ENCODE assay signal across 8 mouse cellular contexts in genomic region chr3:36531979-36532542, GRCm38 (mm10). TPM values are rescaled to one million over a fixed set of nuclear protein-coding genes. Genes with fewer than 3 reads are reported as not detected.
DNase-seq lines count a peak whose midpoint lies in the region; ATAC-seq lines count a peak whose summit lies in the region.

No protein-coding gene starts in this region.

- 5% methylated on average over 18 of the region's 18 CpGs for WGBS in kidney, embryonic 14.5 days
- 21% methylated on average over 18 of the region's 18 CpGs for WGBS in midbrain, embryonic 15.5 days

- H3K9ac ChIP-seq in kidney, embryonic 14.5 days (ENCODE audit: low read depth, low read length): no peak overlapping the region
- H3K9ac ChIP-seq in midbrain, embryonic 15.5 days: no peak overlapping the region

- no peaks in the 10 kb centered on the region for H3K27me3 ChIP-seq in kidney, embryonic 14.5 days (ENCODE audit: control insufficient read depth, insufficient read depth, low read length)
- H3K27me3 ChIP-seq in midbrain, embryonic 15.5 days (replicated peaks): 0 out of 2 replicates have a peak, but pooled peaks cover 3% of the 10 kb centered on the region

- H3K9me3 ChIP-seq in kidney, embryonic 14.5 days (ENCODE audit: control insufficient read depth, low read length): 0 out of 2 replicates have a peak, but pooled peaks cover 3% of the 10 kb centered on the region
- H3K9me3 ChIP-seq in midbrain, embryonic 15.5 days: no peaks in the 10 kb centered on the region; the same call in 1 of the 2 replicates

- peak overlapping the region; percentile 35 for H3K4me3 ChIP-seq in kidney, embryonic 14.5 days (ENCODE audit: low read length)
- peak overlapping the region; percentile 18 for H3K4me3 ChIP-seq in midbrain, embryonic 15.5 days

- H3K36me3 ChIP-seq in kidney, embryonic 14.5 days (ENCODE audit: control insufficient read depth, insufficient read depth, low read length): no peaks in the 10 kb centered on the region
- H3K36me3 ChIP-seq in midbrain, embryonic 15.5 days (replicated peaks): no peaks in the 10 kb centered on the region

- no peaks in the 10 kb centered on the region for H3K4me1 ChIP-seq in kidney, embryonic 14.5 days (ENCODE audit: control insufficient read depth, insufficient read depth, low read length)
- H3K4me1 ChIP-seq in midbrain, embryonic 15.5 days: 0 out of 2 replicates have a peak, but pooled peaks cover 2% of the 10 kb centered on the region

- DNase-seq in kidney, postnatal 25 days: no peak
- DNase-seq in embryo, embryonic 10.5 days (ENCODE audit: low spot score): peak; percentile 60
- peak; percentile 53 for DNase-seq in induced T-regulatory cell, adult 2 months (ENCODE audit: low read depth)
- no peak for DNase-seq in cerebellum, adult 9-11 months
- no peak for DNase-seq in left cerebral cortex, adult 8-10 months (ENCODE audit: low spot score in 2 of 2)
- no peak for DNase-seq in testis, postnatal 14 days (ENCODE audit: low spot score)

- H3K27ac ChIP-seq in kidney, embryonic 14.5 days (ENCODE audit: low read depth, low read length): no peak overlapping the region
- H3K27ac ChIP-seq in midbrain, embryonic 15.5 days: no peak overlapping the region

- no peak for ATAC-seq in kidney, embryonic 14.5 days (ENCODE audit: low FRiP score, low TSS enrichment)
- ATAC-seq in midbrain, embryonic 15.5 days (replicated peaks): no peak

- H3K4me2 ChIP-seq in kidney, embryonic 14.5 days (replicated peaks; ENCODE audit: low read depth, low read length): peak overlapping the region; percentile 56
- peak overlapping the region; percentile 43 for H3K4me2 ChIP-seq in midbrain, embryonic 15.5 days

RNA-seq across cellular contexts. Expression of gene Gm11549, which starts 10.4 kb away (rescaled TPM):
- polyA plus RNA-seq in kidney, embryonic 14.5 days (2014; fragmentation: Nextera tagmentation; extraction: Ambion mirVana): not detected in 2 replicates
- polyA plus RNA-seq in midbrain, embryonic 15.5 days (2015; fragmentation: Nextera tagmentation; extraction: Ambion mirVana): 0.34 and 0.39 TPM in 2 replicates
- 10 to 100 TPM; 24.5 to 30.0 (median 28.1) TPM for total RNA-seq in left cerebral cortex, adult 8-10 months (2022)

RNA-seq across cellular contexts. Expression of gene Exosc9, which starts 20.3 kb away (rescaled TPM):
- polyA plus RNA-seq in kidney, embryonic 14.5 days (2014; fragmentation: Nextera tagmentation; extraction: Ambion mirVana): 69.1 and 77.0 TPM in 2 replicates
- 79.4 and 82.0 TPM in 2 replicates for polyA plus RNA-seq in midbrain, embryonic 15.5 days (2015; fragmentation: Nextera tagmentation; extraction: Ambion mirVana)
- total RNA-seq in left cerebral cortex, adult 8-10 months (2022): 10 to 100 TPM; 40.6 to 42.9 (median 40.8) TPM

RNA-seq across cellular contexts. Expression of gene Ccna2, which starts 39.9 kb away (rescaled TPM):
- polyA plus RNA-seq in kidney, embryonic 14.5 days (2014; fragmentation: Nextera tagmentation; extraction: Ambion mirVana): 201 and 230 TPM in 2 replicates
- 28.0 and 29.7 TPM in 2 replicates for polyA plus RNA-seq in midbrain, embryonic 15.5 days (2015; fragmentation: Nextera tagmentation; extraction: Ambion mirVana)
- total RNA-seq in left cerebral cortex, adult 8-10 months (2022): 1 to 10 TPM in 3 of 4 experiments, under 1 TPM in 1; 0.99 to 1.4 (median 1.1) TPM

RNA-seq across cellular contexts. Expression of gene 1810062G17Rik, which starts 56.3 kb away (rescaled TPM):
- polyA plus RNA-seq in kidney, embryonic 14.5 days (2014; fragmentation: Nextera tagmentation; extraction: Ambion mirVana): 1.8 and 2.1 TPM in 2 replicates
- polyA plus RNA-seq in midbrain, embryonic 15.5 days (2015; fragmentation: Nextera tagmentation; extraction: Ambion mirVana): 0.19 and 0.32 TPM in 2 replicates
- under 1 TPM in 1 of 4 experiments, not detected in 3; 0.50 TPM for total RNA-seq in left cerebral cortex, adult 8-10 months (2022)

RNA-seq across cellular contexts. Expression of gene Anxa5, which starts 56.4 kb away (rescaled TPM):
- polyA plus RNA-seq in kidney, embryonic 14.5 days (2014; fragmentation: Nextera tagmentation; extraction: Ambion mirVana): 224 and 244 TPM in 2 replicates
- polyA plus RNA-seq in midbrain, embryonic 15.5 days (2015; fragmentation: Nextera tagmentation; extraction: Ambion mirVana): 68.7 and 84.1 TPM in 2 replicates
- 10 to 100 TPM; 71.4 to 98.2 (median 85.5) TPM for total RNA-seq in left cerebral cortex, adult 8-10 months (2022)

Comparison
In these comparisons a context has a peak if more than half of its experiments do, and no peak if none do; other contexts are left out.
1. DNase-seq: peak in embryo, embryonic 10.5 days (single experiment) and induced T-regulatory cell, adult 2 months (single experiment); none in kidney, postnatal 25 days (0 of 2), cerebellum, adult 9-11 months (single experiment), left cerebral cortex, adult 8-10 months (0 of 2) and testis, postnatal 14 days (single experiment).